Mouse (Mus musculus) embryo, embryonic 9.5 days (tissue): Measurements from ENCODE around the gene Adcy5.

Experiments used
- DNase-seq: peaks from one replicate; pipeline ENCODE4 v3.0.0-alpha.2; 2017; ENCODE audit errors: extremely low spot score

The Adcy5 gene

GRCm38 (mm10) chr16:35255981-35256380 lies 101.3 kb downstream of the Adcy5 start:
- DNase-seq = no peak

- DNase-seq = peak; percentile 84
Observed at GRCm38 (mm10) chr16:35270353-35270934, 115.8 kb downstream of the Adcy5 start.

- no peak for DNase-seq
Observed at GRCm38 (mm10) chr16:35270945-35271344, 116.3 kb downstream of the Adcy5 start.

GRCm38 (mm10) chr16:35271572-35271971 lies 116.9 kb downstream of the Adcy5 start:
- DNase-seq = no peak

GRCm38 (mm10) chr16:35272417-35272816 lies 117.7 kb downstream of the Adcy5 start:
- no peak for DNase-seq

- DNase-seq = no peak
Observed at GRCm38 (mm10) chr16:35278166-35278565, 123.5 kb downstream of the Adcy5 start.

GRCm38 (mm10) chr16:35282456-35282855 lies 127.8 kb downstream of the Adcy5 start:
- DNase-seq = no peak

GRCm38 (mm10) chr16:35285821-35286220 lies 131.1 kb downstream of the Adcy5 start:
- DNase-seq = no peak

GRCm38 (mm10) chr16:35287244-35287643 lies 132.6 kb downstream of the Adcy5 start:
- DNase-seq = no peak

- DNase-seq = no peak
Observed at GRCm38 (mm10) chr16:35297786-35298185, 143.1 kb downstream of the Adcy5 start.

GRCm38 (mm10) chr16:35300156-35300555 lies 145.5 kb downstream of the Adcy5 start:
- no peak for DNase-seq

- DNase-seq = peak; percentile 54
Observed at GRCm38 (mm10) chr16:35302441-35303280, 148.0 kb downstream of the Adcy5 start.

GRCm38 (mm10) chr16:35303721-35304120 lies 149.0 kb downstream of the Adcy5 start:
- DNase-seq = no peak

GRCm38 (mm10) chr16:35304416-35304815 lies 149.7 kb downstream of the Adcy5 start:
- DNase-seq = no peak

GRCm38 (mm10) chr16:35305226-35305625 lies 150.5 kb downstream of the Adcy5 start:
- no peak for DNase-seq

GRCm38 (mm10) chr16:35306631-35307030 lies 152.0 kb downstream of the Adcy5 start:
- DNase-seq = no peak

- no peak for DNase-seq
Observed at GRCm38 (mm10) chr16:35307331-35307730, 152.7 kb downstream of the Adcy5 start.

GRCm38 (mm10) chr16:35308016-35308415 lies 153.3 kb downstream of the Adcy5 start:
- no peak for DNase-seq

GRCm38 (mm10) chr16:35308486-35309143 lies 153.9 kb downstream of the Adcy5 start:
- no peak for DNase-seq

- no peak for DNase-seq
Observed at GRCm38 (mm10) chr16:35309634-35310033, 155.0 kb downstream of the Adcy5 start.

- DNase-seq = peak; percentile 17
Observed at GRCm38 (mm10) chr16:35310551-35311110, 156.0 kb downstream of the Adcy5 start.

GRCm38 (mm10) chr16:35311586-35311985 lies 156.9 kb downstream of the Adcy5 start:
- no peak for DNase-seq
